Mouse (Mus musculus) liver, embryonic 16.5 days (tissue): ENCODE data around the gene Arhgef1. TPM values are rescaled to one million over a fixed set of nuclear protein-coding genes. Genes with fewer than 3 reads are reported as not detected.

Experiments
- ATAC-seq: fragments of 200-750 bp; cut with Nextera tagmentation; 2 replicates; pipeline ENCODE4 v1.8.0; 2017; ENCODE audit warnings: low read depth, mild to moderate bottlenecking, moderate number of reproducible peaks, moderate library complexity
- H3K27ac ChIP-seq: fragments of 300-500 bp; sonication (generic); 2 replicates; pipeline ENCODE4 v1.5.1; 2014; ENCODE audit warnings: mild to moderate bottlenecking, low read length
- H3K27me3 ChIP-seq: fragments of 300-500 bp; sonication (generic); 2 replicates; pipeline ENCODE4 v1.6.1; 2014; ENCODE audit warnings: low read depth, low read length, mixed read lengths; ENCODE audit not compliant: control insufficient read depth, insufficient read depth
- H3K36me3 ChIP-seq: fragments of 300-500 bp; sonication (generic); 2 replicates; pipeline ENCODE4 v1.6.1; 2014; ENCODE audit warnings: mild to moderate bottlenecking; ENCODE audit not compliant: control insufficient read depth, insufficient read depth
- H3K4me1 ChIP-seq: fragments of 300-500 bp; sonication (generic); 2 replicates; pipeline ENCODE4 v1.6.1; 2014; ENCODE audit warnings: low read depth, low read length, mixed read lengths; ENCODE audit not compliant: control insufficient read depth
- H3K4me2 ChIP-seq: fragments of 300-500 bp; sonication (generic); 2 replicates; pipeline ENCODE4 v1.6.1; 2014; ENCODE audit warnings: low read depth, low read length, mixed read lengths
- H3K4me3 ChIP-seq: fragments of 300-500 bp; sonication (generic); 2 replicates; pipeline ENCODE4 v1.5.1; 2014; ENCODE audit warnings: low read depth, mild to moderate bottlenecking, low read length
- H3K9ac ChIP-seq: fragments of 300-500 bp; sonication (generic); 2 replicates; pipeline ENCODE4 v1.6.1; 2014; ENCODE audit warnings: low read depth, low read length
- H3K9me3 ChIP-seq: fragments of 300-500 bp; sonication (generic); replicated peaks from 2 replicates; pipeline ENCODE4 v1.6.1; 2016; ENCODE audit warnings: low read length; ENCODE audit not compliant: control insufficient read depth
- WGBS: fragments of 180-500 bp; shearing (Covaris S2); extraction: QIAGEN DNeasy Blood & Tissue Kit; methylation state at CpG from one replicate; pipeline ENCODE4 v1.1.7; 2014; ENCODE audit not compliant: insufficient replicate concordance; 5-methylcytosine and 5-hydroxymethylcytosine counted together
- polyA plus RNA-seq: library from polyadenylated mRNA; unstranded; fragments of >200 nt; fragmentation: Nextera tagmentation; extraction: Ambion mirVana; gene quantifications from 2 replicates; pipeline ENCODE4 v1.2.1, GENCODE M21; 2015

The Arhgef1 gene
- polyA plus RNA-seq, result 35.1 and 38.0 TPM in 2 replicates

DNA sequence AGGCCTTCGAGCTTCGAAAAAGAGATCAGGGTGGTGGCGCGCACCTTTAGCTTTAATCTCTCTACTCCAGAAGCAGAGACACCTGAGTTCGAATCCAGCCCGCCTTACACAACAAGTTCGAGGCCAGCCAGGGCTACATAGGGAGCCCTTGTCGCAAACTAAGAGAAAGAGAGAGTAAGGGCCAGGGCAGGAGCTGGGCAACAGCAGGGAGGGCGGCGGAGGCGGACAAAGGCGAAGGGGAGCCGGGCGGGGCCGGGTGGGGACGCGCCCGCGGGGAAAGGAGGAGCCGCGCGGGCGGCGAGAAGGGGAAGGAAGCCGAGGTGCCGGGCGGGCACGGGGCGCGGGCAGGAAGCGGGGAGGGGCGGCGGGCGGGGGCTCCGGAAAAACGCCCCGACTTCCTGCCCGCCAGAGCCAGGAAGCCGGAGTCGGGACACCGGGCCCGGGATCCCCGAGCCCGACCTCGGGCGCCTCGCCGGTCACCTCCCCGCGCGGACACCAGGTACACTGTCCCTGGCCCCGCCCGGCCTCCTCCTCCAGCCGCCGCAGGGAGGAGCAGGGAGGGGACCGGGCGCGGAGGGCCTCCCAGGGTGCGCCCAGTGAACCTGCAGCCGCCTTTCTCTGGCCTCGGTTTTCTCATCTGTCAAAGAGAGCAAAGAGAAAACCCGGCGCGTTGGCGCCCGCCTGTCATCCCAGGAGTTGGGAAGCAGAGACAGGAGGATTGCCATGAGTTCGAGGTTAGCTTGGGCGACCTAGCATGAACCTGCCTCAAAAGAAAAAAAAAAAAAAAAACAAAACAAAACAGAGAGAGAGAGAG is at the start of gene Arhgef1:
Arhgef1 (plus strand) TSS at position 283 of the 814 bp plus-strand sequence.
- ATAC-seq, result peak; percentile 56
- peak within 1 kb of the TSS; percentile 74 for H3K9ac ChIP-seq
- H3K4me3 ChIP-seq, result peak within 1 kb of the TSS; percentile 77
- H3K27me3 ChIP-seq, result no peaks in the 10 kb centered on the region
- peaks cover under 1% of the 10 kb centered on the region for H3K36me3 ChIP-seq
- H3K4me2 ChIP-seq, result peak within 1 kb of the TSS; percentile 82
- peak within 1 kb of the TSS; percentile 91 for H3K27ac ChIP-seq
- H3K4me1 ChIP-seq, result peaks cover 47% of the 10 kb centered on the region
- no peaks in the 10 kb centered on the region for H3K9me3 ChIP-seq
- WGBS, result 3% methylated on average over 44 of the region's 68 CpGs

DNA sequence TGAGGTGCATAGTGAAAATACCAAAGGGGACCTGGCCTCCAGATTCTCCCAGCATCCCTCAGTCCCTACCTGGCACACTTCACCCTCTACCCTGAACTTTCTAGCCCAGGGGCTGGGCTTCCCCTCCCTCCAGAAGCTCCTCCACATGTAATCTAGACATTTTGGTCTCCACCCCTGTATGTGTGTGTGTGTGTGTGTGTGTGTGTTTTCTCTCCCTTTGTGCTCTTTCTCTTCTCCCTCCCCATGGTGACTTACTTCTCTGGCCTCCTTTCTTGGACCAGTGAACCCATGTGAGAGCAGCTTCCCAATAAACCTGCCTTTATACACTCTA is 49.5 kb upstream of the Arhgef1 start:
- Histone ChIP-seq H3K36me3 (no peaks in the 10 kb centered on the region), H3K4me2 (peak overlapping the region; percentile 70), H3K27me3 (no peaks in the 10 kb centered on the region), H3K9ac (peak overlapping the region; percentile 60), H3K9me3 (no peaks in the 10 kb centered on the region), H3K27ac (peak overlapping the region; percentile 100), H3K4me3 (peak overlapping the region; percentile 31), H3K4me1 (peaks cover 64% of the 10 kb centered on the region)
- peak; percentile 66 for ATAC-seq

DNA sequence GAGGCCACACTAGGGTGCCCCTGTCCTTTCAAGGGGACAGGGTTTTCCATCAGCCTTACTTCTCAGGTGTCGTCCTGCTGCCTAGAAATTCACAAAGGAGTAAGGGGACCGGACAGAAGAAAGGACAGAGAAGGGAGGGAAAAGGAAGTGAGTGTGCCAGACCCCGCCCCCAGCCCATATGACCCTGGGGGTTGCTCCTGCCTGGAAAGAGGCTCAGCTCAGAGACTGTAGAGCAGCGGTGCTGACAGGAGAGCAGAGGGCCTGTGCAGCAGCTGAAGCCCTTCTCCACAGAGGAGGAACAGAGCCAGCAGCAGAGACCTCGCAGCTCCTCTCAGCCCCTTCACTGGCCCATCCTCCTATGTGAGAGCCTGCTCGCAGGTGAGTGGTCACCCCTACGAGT is 49.0 kb upstream of the Arhgef1 start:
- Histone ChIP-seq H3K36me3 (no peaks in the 10 kb centered on the region), H3K9ac (peak overlapping the region; percentile 60), H3K9me3 (no peaks in the 10 kb centered on the region), H3K27ac (peak overlapping the region; percentile 100), H3K4me3 (peak overlapping the region; percentile 31), H3K4me1 (peaks cover 69% of the 10 kb centered on the region), H3K27me3 (no peaks in the 10 kb centered on the region), H3K4me2 (peak overlapping the region; percentile 70)
- no peak for ATAC-seq
- WGBS, result 38% methylated on average over 7 of the region's 7 CpGs

DNA sequence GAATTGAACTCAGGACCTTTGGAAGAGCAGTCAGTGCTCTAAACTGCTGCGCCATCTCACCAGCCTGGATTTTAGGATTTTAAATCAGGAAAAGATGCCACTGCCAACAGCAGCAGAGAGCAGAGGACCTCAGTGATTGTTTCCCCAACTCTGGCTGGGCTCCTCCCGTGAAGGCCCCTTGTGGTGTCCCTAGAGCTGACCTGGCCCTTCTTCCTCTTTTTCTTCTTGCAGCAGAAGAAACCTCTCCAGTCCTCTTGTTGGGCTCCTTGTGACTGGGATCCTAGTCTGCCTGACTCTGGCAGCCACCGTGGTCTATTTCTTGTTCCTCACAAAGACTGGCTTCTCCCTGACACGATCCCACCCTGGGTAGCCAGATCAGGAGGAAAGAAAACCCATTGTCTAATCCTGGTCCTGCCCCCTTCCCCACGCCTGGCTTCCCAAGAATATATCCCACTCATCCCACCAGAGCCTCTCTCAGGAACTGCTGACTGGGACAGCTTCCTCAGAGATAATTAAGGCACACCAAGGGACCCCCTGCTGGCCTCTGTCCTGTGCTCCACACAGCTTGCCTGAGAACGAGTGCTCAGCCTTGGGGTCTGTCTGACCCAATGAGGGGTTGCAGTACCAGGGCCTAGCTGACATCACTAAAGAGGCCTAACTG is 46.1 kb upstream of the Arhgef1 start:
- Histone ChIP-seq H3K9ac (no peak overlapping the region; the same call in 1 of the 2 replicates), H3K4me1 (peaks cover 70% of the 10 kb centered on the region), H3K9me3 (no peaks in the 10 kb centered on the region), H3K4me2 (no peak overlapping the region), H3K27me3 (no peaks in the 10 kb centered on the region), H3K36me3 (no peaks in the 10 kb centered on the region), H3K4me3 (no peak overlapping the region), H3K27ac (peak overlapping the region; percentile 41)
- WGBS, result 27% methylated on average over 6 of the region's 6 CpGs
- no peak for ATAC-seq

DNA sequence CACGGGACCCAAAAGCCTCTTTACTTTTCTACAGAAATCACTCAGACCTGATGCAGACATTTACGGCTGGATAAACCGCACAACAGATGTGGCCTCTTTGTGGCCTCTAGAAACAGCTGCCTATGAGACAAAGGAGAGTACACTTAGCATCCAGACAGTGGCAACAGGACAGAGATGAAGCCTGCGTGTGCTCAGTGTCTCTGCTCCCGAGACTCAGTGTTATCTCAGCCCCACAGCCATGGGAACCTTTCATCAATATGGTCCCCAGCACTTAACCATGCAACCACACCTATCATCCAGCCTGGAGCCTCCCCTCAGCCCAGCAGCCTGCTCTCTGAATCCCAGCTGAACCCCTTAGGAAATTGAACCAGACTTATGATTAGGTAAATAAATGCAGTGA is 43.5 kb upstream of the Arhgef1 start:
- peak; percentile 100 for ATAC-seq
- 28% methylated on average over 5 of the region's 5 CpGs for WGBS
- Histone ChIP-seq H3K4me2 (peak overlapping the region; percentile 55), H3K9me3 (no peaks in the 10 kb centered on the region), H3K27me3 (no peaks in the 10 kb centered on the region), H3K4me1 (peaks cover 49% of the 10 kb centered on the region), H3K36me3 (no peaks in the 10 kb centered on the region), H3K9ac (peak overlapping the region; percentile 67), H3K4me3 (no peak overlapping the region), H3K27ac (peak overlapping the region; percentile 97)

DNA sequence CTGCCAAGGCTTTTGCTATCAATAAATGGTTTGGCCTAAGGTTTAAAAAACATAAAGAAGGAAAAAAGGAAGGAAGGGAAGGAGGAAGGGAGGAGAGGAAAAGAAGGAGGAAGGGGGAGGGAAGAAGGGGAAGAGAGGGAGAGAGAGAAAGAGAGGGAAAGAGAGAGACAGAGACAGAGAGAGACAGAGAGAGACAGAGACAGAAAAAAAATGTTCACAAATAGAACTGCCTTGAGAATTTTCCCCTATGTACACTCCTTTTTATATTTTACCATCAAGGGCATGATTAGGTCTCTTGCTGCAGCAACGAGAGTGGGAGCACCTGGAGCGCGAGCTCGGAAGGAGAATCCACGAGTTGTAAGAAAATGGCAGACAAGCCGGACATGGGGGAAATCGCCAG is 40.8 kb upstream of the Arhgef1 start, which contains the start of gene Gm9844:
Gm9844 (plus strand) TSS at position 301 of the 400 bp plus-strand sequence.
- Histone ChIP-seq H3K27me3 (no peaks in the 10 kb centered on the region), H3K4me3 (no peak within 1 kb of the TSS), H3K9me3 (no peaks in the 10 kb centered on the region), H3K4me2 (no peak within 1 kb of the TSS), H3K36me3 (no peaks in the 10 kb centered on the region), H3K27ac (0 out of 2 replicates have a peak within 1 kb of the TSS, but pooled peaks have one; percentile 33), H3K9ac (no peak within 1 kb of the TSS), H3K4me1 (peaks cover 37% of the 10 kb centered on the region)
- no peak for ATAC-seq
- 71% methylated on average over 7 of the region's 7 CpGs for WGBS

DNA sequence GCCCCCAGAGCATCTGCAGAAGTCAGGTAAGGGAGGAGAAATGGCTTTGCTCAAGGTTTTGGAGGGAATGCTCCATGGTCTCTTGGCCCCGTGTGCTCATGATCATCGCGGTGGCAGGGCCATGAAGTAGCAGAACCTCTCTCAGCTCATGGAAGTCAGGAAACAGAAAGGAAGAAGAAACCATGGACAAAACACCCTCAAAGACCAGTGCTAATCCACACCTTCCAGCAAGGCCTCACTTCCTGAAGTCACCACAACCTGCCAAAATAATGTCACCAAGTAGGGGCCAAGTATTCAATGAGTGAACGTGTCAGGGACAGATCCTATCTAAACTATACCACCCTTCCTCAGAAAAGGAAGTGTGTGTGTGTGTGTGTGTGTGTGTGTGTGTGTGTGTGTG is 39.9 kb upstream of the Arhgef1 start:
- ATAC-seq, result no peak
- 44% methylated on average over 4 of the region's 4 CpGs for WGBS
- no peaks in the 10 kb centered on the region for H3K27me3 ChIP-seq
- H3K4me2 ChIP-seq, result no peak overlapping the region
- peaks cover 28% of the 10 kb centered on the region for H3K4me1 ChIP-seq
- no peaks in the 10 kb centered on the region for H3K36me3 ChIP-seq
- H3K27ac ChIP-seq, result 0 out of 2 replicates have a peak overlapping the region, but pooled peaks have one; percentile 31
- H3K9ac ChIP-seq, result no peak overlapping the region
- H3K9me3 ChIP-seq, result no peaks in the 10 kb centered on the region
- no peak overlapping the region for H3K4me3 ChIP-seq

DNA sequence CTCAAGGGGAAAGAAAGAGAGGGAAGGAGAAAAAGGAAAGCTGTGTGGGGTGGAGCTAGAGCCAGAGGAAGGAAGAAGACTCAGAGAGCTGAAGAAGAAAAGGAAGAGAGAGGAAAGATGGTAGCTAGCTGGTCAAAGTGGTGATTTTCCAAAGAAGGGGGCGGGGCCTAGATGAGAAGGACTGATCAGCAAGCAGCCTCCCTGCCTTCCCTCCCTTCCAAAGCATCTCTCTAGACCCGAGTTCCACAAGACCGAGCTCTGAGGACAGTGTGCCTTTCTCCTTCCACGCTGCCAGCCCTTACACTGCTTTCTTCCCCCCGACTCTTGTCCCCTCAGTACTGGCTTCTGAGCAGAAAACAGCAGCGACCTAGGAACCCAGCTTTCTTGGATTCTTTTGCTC is 38.6 kb upstream of the Arhgef1 start:
- no peak overlapping the region for H3K9ac ChIP-seq
- no peaks in the 10 kb centered on the region for H3K36me3 ChIP-seq
- WGBS, result 32% methylated on average over 6 of the region's 6 CpGs
- peaks cover 4% of the 10 kb centered on the region for H3K27me3 ChIP-seq
- no peak overlapping the region for H3K4me2 ChIP-seq
- H3K9me3 ChIP-seq, result no peaks in the 10 kb centered on the region
- H3K4me1 ChIP-seq, result peaks cover 15% of the 10 kb centered on the region
- no peak for ATAC-seq
- no peak overlapping the region for H3K4me3 ChIP-seq
- H3K27ac ChIP-seq, result no peak overlapping the region

DNA sequence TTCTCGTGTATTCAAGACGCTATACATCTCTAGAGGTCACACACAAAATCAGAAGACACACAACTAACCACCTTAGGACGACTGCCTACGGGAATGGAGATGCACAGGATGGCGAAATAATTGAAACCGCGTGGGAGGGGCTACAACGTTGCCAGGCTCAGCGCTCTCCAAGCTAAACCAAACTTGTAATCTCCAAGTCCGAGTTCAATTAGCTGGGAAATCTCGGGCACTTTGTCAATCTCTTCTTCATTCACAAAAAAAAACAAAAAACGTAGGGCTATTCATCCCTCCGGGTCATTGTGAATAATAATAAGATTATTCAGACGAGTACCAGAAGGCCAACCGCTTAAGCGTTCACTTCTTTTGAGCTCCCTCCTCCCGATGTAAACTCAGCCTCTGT is 33.6 kb upstream of the Arhgef1 start:
- Histone ChIP-seq H3K27me3 (peaks cover 15% of the 10 kb centered on the region), H3K4me3 (no peak overlapping the region), H3K4me2 (no peak overlapping the region), H3K9me3 (no peaks in the 10 kb centered on the region), H3K27ac (no peak overlapping the region), H3K36me3 (no peaks in the 10 kb centered on the region), H3K9ac (no peak overlapping the region), H3K4me1 (no peaks in the 10 kb centered on the region)
- WGBS, result 59% methylated on average over 17 of the region's 17 CpGs
- no peak for ATAC-seq
